Mouse (Mus musculus): ENCODE data around the gene Tmem131. TPM values are rescaled to one million over a fixed set of nuclear protein-coding genes. Genes with fewer than 3 reads are reported as not detected.

The Tmem131 gene
- polyA plus RNA-seq, 1 experiment from 2014 or later: 22.1 TPM

- ATAC-seq (ENCODE audit: low read depth): peak; percentile 76
- H3K27ac ChIP-seq (ENCODE audit: low read depth, low read length): peak overlapping the region; percentile 74
- 2% methylated on average over 16 of the region's 16 CpGs for WGBS
- H3K9me3 ChIP-seq (ENCODE audit: control insufficient read depth, low read length): no peaks in the 10 kb centered on the region
- no peaks in the 10 kb centered on the region for H3K36me3 ChIP-seq (ENCODE audit: control insufficient read depth, insufficient read depth, low read length)
- H3K9ac ChIP-seq (replicated peaks; ENCODE audit: low read depth, low read length): peak overlapping the region; percentile 64
- no peaks in the 10 kb centered on the region for H3K27me3 ChIP-seq (ENCODE audit: control insufficient read depth, insufficient read depth, low read length)
- H3K4me1 ChIP-seq (ENCODE audit: control insufficient read depth, insufficient read depth, low read length): no peaks in the 10 kb centered on the region
- H3K4me2 ChIP-seq (ENCODE audit: low read depth, low read length): peak overlapping the region; percentile 70
- H3K4me3 ChIP-seq (ENCODE audit: low read depth, low read length): peak overlapping the region; percentile 33
Measured at GRCm38 (mm10) chr1:36785238-36785641, 158.2 kb downstream of the Tmem131 start.

- H3K36me3 ChIP-seq (ENCODE audit: control insufficient read depth, insufficient read depth, low read length): no peaks in the 10 kb centered on the region
- peak overlapping the region; percentile 70 for H3K4me2 ChIP-seq (ENCODE audit: low read depth, low read length)
- H3K4me3 ChIP-seq (ENCODE audit: low read depth, low read length): peak overlapping the region; percentile 33
- peak; percentile 90 for ATAC-seq (ENCODE audit: low read depth)
- H3K4me1 ChIP-seq (ENCODE audit: control insufficient read depth, insufficient read depth, low read length): no peaks in the 10 kb centered on the region
- H3K27ac ChIP-seq (ENCODE audit: low read depth, low read length): peak overlapping the region; percentile 74
- no peaks in the 10 kb centered on the region for H3K9me3 ChIP-seq (ENCODE audit: control insufficient read depth, low read length)
- no peaks in the 10 kb centered on the region for H3K27me3 ChIP-seq (ENCODE audit: control insufficient read depth, insufficient read depth, low read length)
- 4% methylated on average over 20 of the region's 20 CpGs for WGBS
- peak overlapping the region; percentile 64 for H3K9ac ChIP-seq (replicated peaks; ENCODE audit: low read depth, low read length)
Measured at GRCm38 (mm10) chr1:36784365-36785134, 158.9 kb downstream of the Tmem131 start.

GRCm38 (mm10) chr1:36782476-36782875, 161.0 kb downstream of the Tmem131 start:
- no peaks in the 10 kb centered on the region for H3K27me3 ChIP-seq (ENCODE audit: control insufficient read depth, insufficient read depth, low read length)
- no peak overlapping the region for H3K4me2 ChIP-seq (ENCODE audit: low read depth, low read length)
- no peaks in the 10 kb centered on the region for H3K36me3 ChIP-seq (ENCODE audit: control insufficient read depth, insufficient read depth, low read length)
- H3K4me1 ChIP-seq (ENCODE audit: control insufficient read depth, insufficient read depth, low read length): no peaks in the 10 kb centered on the region
- no peaks in the 10 kb centered on the region for H3K9me3 ChIP-seq (ENCODE audit: control insufficient read depth, low read length)
- H3K9ac ChIP-seq (replicated peaks; ENCODE audit: low read depth, low read length): no peak overlapping the region
- H3K27ac ChIP-seq (ENCODE audit: low read depth, low read length): no peak overlapping the region
- no peak overlapping the region for H3K4me3 ChIP-seq (ENCODE audit: low read depth, low read length)
- ATAC-seq (ENCODE audit: low read depth): no peak
- WGBS: 78% methylated on average over 11 of the region's 11 CpGs

- no peaks in the 10 kb centered on the region for H3K27me3 ChIP-seq (ENCODE audit: control insufficient read depth, insufficient read depth, low read length)
- no peak overlapping the region for H3K9ac ChIP-seq (replicated peaks; ENCODE audit: low read depth, low read length)
- H3K27ac ChIP-seq (ENCODE audit: low read depth, low read length): no peak overlapping the region
- 92% methylated on average over 13 of the region's 13 CpGs for WGBS
- no peaks in the 10 kb centered on the region for H3K9me3 ChIP-seq (ENCODE audit: control insufficient read depth, low read length)
- H3K4me1 ChIP-seq (ENCODE audit: control insufficient read depth, insufficient read depth, low read length): no peaks in the 10 kb centered on the region
- no peak overlapping the region for H3K4me2 ChIP-seq (ENCODE audit: low read depth, low read length)
- ATAC-seq (ENCODE audit: low read depth): no peak
- H3K36me3 ChIP-seq (ENCODE audit: control insufficient read depth, insufficient read depth, low read length): no peaks in the 10 kb centered on the region
- H3K4me3 ChIP-seq (ENCODE audit: low read depth, low read length): no peak overlapping the region
Measured at GRCm38 (mm10) chr1:36780793-36781192, 162.7 kb downstream of the Tmem131 start.

GRCm38 (mm10) chr1:36772198-36772934, 171.1 kb downstream of the Tmem131 start:
- no peak overlapping the region for H3K9ac ChIP-seq (replicated peaks; ENCODE audit: low read depth, low read length)
- no peak for ATAC-seq (ENCODE audit: low read depth)
- 92% methylated on average over 9 of the region's 9 CpGs for WGBS
- no peaks in the 10 kb centered on the region for H3K36me3 ChIP-seq (ENCODE audit: control insufficient read depth, insufficient read depth, low read length)
- H3K9me3 ChIP-seq (ENCODE audit: control insufficient read depth, low read length): no peaks in the 10 kb centered on the region
- no peak overlapping the region for H3K27ac ChIP-seq (ENCODE audit: low read depth, low read length)
- no peak overlapping the region for H3K4me2 ChIP-seq (ENCODE audit: low read depth, low read length)
- no peak overlapping the region for H3K4me3 ChIP-seq (ENCODE audit: low read depth, low read length)
- H3K4me1 ChIP-seq (ENCODE audit: control insufficient read depth, insufficient read depth, low read length): no peaks in the 10 kb centered on the region
- no peaks in the 10 kb centered on the region; the same call in 1 of the 2 replicates for H3K27me3 ChIP-seq (ENCODE audit: control insufficient read depth, insufficient read depth, low read length)

- H3K9me3 ChIP-seq (ENCODE audit: control insufficient read depth, low read length): no peaks in the 10 kb centered on the region
- WGBS: 19% methylated on average over 23 of the region's 27 CpGs
- H3K36me3 ChIP-seq (ENCODE audit: control insufficient read depth, insufficient read depth, low read length): no peaks in the 10 kb centered on the region
- no peak overlapping the region for H3K27ac ChIP-seq (ENCODE audit: low read depth, low read length)
- H3K4me1 ChIP-seq (ENCODE audit: control insufficient read depth, insufficient read depth, low read length): no peaks in the 10 kb centered on the region
- no peaks in the 10 kb centered on the region; the same call in 1 of the 2 replicates for H3K27me3 ChIP-seq (ENCODE audit: control insufficient read depth, insufficient read depth, low read length)
- H3K4me3 ChIP-seq (ENCODE audit: low read depth, low read length): peak overlapping the region; percentile 12; the same call in 1 of the 2 replicates
- no peak overlapping the region; the same call in 1 of the 2 replicates for H3K4me2 ChIP-seq (ENCODE audit: low read depth, low read length)
- H3K9ac ChIP-seq (replicated peaks; ENCODE audit: low read depth, low read length): no peak overlapping the region
- no peak for ATAC-seq (ENCODE audit: low read depth)
Measured at GRCm38 (mm10) chr1:36770998-36771397, 172.5 kb downstream of the Tmem131 start.

- no peaks in the 10 kb centered on the region for H3K9me3 ChIP-seq (ENCODE audit: control insufficient read depth, low read length)
- H3K27me3 ChIP-seq (ENCODE audit: control insufficient read depth, insufficient read depth, low read length): no peaks in the 10 kb centered on the region; the same call in 1 of the 2 replicates
- H3K4me1 ChIP-seq (ENCODE audit: control insufficient read depth, insufficient read depth, low read length): no peaks in the 10 kb centered on the region
- no peak overlapping the region for H3K9ac ChIP-seq (replicated peaks; ENCODE audit: low read depth, low read length)
- WGBS: 93% methylated on average over 1 of the region's 1 CpGs
- H3K4me2 ChIP-seq (ENCODE audit: low read depth, low read length): no peak overlapping the region
- no peak for ATAC-seq (ENCODE audit: low read depth)
- H3K27ac ChIP-seq (ENCODE audit: low read depth, low read length): no peak overlapping the region
- H3K4me3 ChIP-seq (ENCODE audit: low read depth, low read length): no peak overlapping the region
- H3K36me3 ChIP-seq (ENCODE audit: control insufficient read depth, insufficient read depth, low read length): no peaks in the 10 kb centered on the region
Measured at GRCm38 (mm10) chr1:36769951-36770350, 173.5 kb downstream of the Tmem131 start.

- Histone ChIP-seq H3K36me3 (ENCODE audit: control insufficient read depth, insufficient read depth, low read length) (no peaks in the 10 kb centered on the region), H3K9me3 (ENCODE audit: control insufficient read depth, low read length) (no peaks in the 10 kb centered on the region), H3K9ac (replicated peaks; ENCODE audit: low read depth, low read length) (no peak overlapping the region), H3K4me3 (ENCODE audit: low read depth, low read length) (no peak overlapping the region), H3K4me1 (ENCODE audit: control insufficient read depth, insufficient read depth, low read length) (no peaks in the 10 kb centered on the region), H3K4me2 (ENCODE audit: low read depth, low read length) (no peak overlapping the region), H3K27ac (ENCODE audit: low read depth, low read length) (no peak overlapping the region), H3K27me3 (ENCODE audit: control insufficient read depth, insufficient read depth, low read length) (no peaks in the 10 kb centered on the region; the same call in 1 of the 2 replicates)
- ATAC-seq (ENCODE audit: low read depth): no peak
- WGBS: 84% methylated on average over 5 of the region's 5 CpGs
Measured at GRCm38 (mm10) chr1:36768786-36769185, 174.7 kb downstream of the Tmem131 start.

- Histone ChIP-seq H3K4me1 (ENCODE audit: control insufficient read depth, insufficient read depth, low read length) (no peaks in the 10 kb centered on the region), H3K27me3 (ENCODE audit: control insufficient read depth, insufficient read depth, low read length) (no peaks in the 10 kb centered on the region; the same call in 1 of the 2 replicates), H3K4me2 (ENCODE audit: low read depth, low read length) (no peak overlapping the region), H3K36me3 (ENCODE audit: control insufficient read depth, insufficient read depth, low read length) (no peaks in the 10 kb centered on the region), H3K27ac (ENCODE audit: low read depth, low read length) (no peak overlapping the region), H3K4me3 (ENCODE audit: low read depth, low read length) (no peak overlapping the region), H3K9ac (replicated peaks; ENCODE audit: low read depth, low read length) (no peak overlapping the region), H3K9me3 (ENCODE audit: control insufficient read depth, low read length) (no peaks in the 10 kb centered on the region)
- no peak for ATAC-seq (ENCODE audit: low read depth)
- WGBS: 41% methylated on average over 10 of the region's 10 CpGs
Measured at GRCm38 (mm10) chr1:36767321-36767720, 176.1 kb downstream of the Tmem131 start.

Data from neural tube, embryonic 14.5 days (tissue).